Mouse (Mus musculus): ENCODE data around the gene A730061H03Rik. TPM values are rescaled to one million over a fixed set of nuclear protein-coding genes. Genes with fewer than 3 reads are reported as not detected.

The A730061H03Rik gene
- polyA plus RNA-seq, 1 experiment, result not detected

- peaks cover 32% of the 10 kb centered on the region for H3K4me1 ChIP-seq (ENCODE audit: control insufficient read depth)
- H3K36me3 ChIP-seq (ENCODE audit: control insufficient read depth), result peaks cover 76% of the 10 kb centered on the region
- H3K4me3 ChIP-seq (replicated peaks), result no peak overlapping the region
- TF ChIP-seq GATA1 (IDR thresholded peaks at IDR 0.05; ENCODE audit: low read length) (no peak), TAL1 (IDR thresholded peaks at IDR 0.05; ENCODE audit: low read length) (no peak)
- H3K9me3 ChIP-seq (ENCODE audit: control insufficient read depth, low read length), result no peaks in the 10 kb centered on the region
- no peaks in the 10 kb centered on the region for H3K27me3 ChIP-seq (ENCODE audit: control insufficient read depth)
Observed at GRCm38 (mm10) chr14:55596036-55596690, 36.0 kb upstream of the A730061H03Rik start.

GRCm38 (mm10) chr14:55592226-55592625, 32.0 kb upstream of the A730061H03Rik start:
- peaks cover 60% of the 10 kb centered on the region for H3K36me3 ChIP-seq (ENCODE audit: control insufficient read depth)
- peaks cover 57% of the 10 kb centered on the region for H3K4me1 ChIP-seq (ENCODE audit: control insufficient read depth)
- peak overlapping the region; percentile 97 for H3K4me3 ChIP-seq (replicated peaks)
- no peaks in the 10 kb centered on the region for H3K27me3 ChIP-seq (ENCODE audit: control insufficient read depth)
- TF ChIP-seq TAL1 (IDR thresholded peaks at IDR 0.05; ENCODE audit: low read length), result no peak
- no peak for TF ChIP-seq GATA1 (IDR thresholded peaks at IDR 0.05; ENCODE audit: low read length)
- H3K9me3 ChIP-seq (ENCODE audit: control insufficient read depth, low read length), result no peaks in the 10 kb centered on the region

- no peaks in the 10 kb centered on the region for H3K27me3 ChIP-seq (ENCODE audit: control insufficient read depth)
- no peaks in the 10 kb centered on the region for H3K9me3 ChIP-seq (ENCODE audit: control insufficient read depth, low read length)
- H3K36me3 ChIP-seq (ENCODE audit: control insufficient read depth), result peaks cover 55% of the 10 kb centered on the region
- H3K4me1 ChIP-seq (ENCODE audit: control insufficient read depth), result peaks cover 66% of the 10 kb centered on the region
- TF ChIP-seq GATA1 (IDR thresholded peaks at IDR 0.05; ENCODE audit: low read length), result no peak
- TF ChIP-seq TAL1 (IDR thresholded peaks at IDR 0.05; ENCODE audit: low read length), result no peak
- peak within 1 kb of the TSS; percentile 97 for H3K4me3 ChIP-seq (replicated peaks)
Observed at GRCm38 (mm10) chr14:55591331-55591891, 31.2 kb upstream of the A730061H03Rik start, which contains the start of gene Rnf31. Gene Rnf31, plus strand, starts transcription at chr14:55591708.

GRCm38 (mm10) chr14:55590748-55591330, 30.6 kb upstream of the A730061H03Rik start, which contains the start of gene Psme2:
Gene Psme2, minus strand, starts transcription at chr14:55591113.
- Histone ChIP-seq H3K4me1 (ENCODE audit: control insufficient read depth) (peaks cover 71% of the 10 kb centered on the region), H3K4me3 (replicated peaks) (peak within 1 kb of the TSS; percentile 97), H3K36me3 (ENCODE audit: control insufficient read depth) (peaks cover 49% of the 10 kb centered on the region), H3K9me3 (ENCODE audit: control insufficient read depth, low read length) (no peaks in the 10 kb centered on the region), H3K27me3 (ENCODE audit: control insufficient read depth) (no peaks in the 10 kb centered on the region)
- TF ChIP-seq TAL1 (IDR thresholded peaks at IDR 0.05; ENCODE audit: low read length), result no peak
- no peak for TF ChIP-seq GATA1 (IDR thresholded peaks at IDR 0.05; ENCODE audit: low read length)

- H3K4me3 ChIP-seq (replicated peaks), result peak overlapping the region; percentile 97
- H3K9me3 ChIP-seq (ENCODE audit: control insufficient read depth, low read length), result no peaks in the 10 kb centered on the region
- peaks cover 40% of the 10 kb centered on the region for H3K36me3 ChIP-seq (ENCODE audit: control insufficient read depth)
- H3K4me1 ChIP-seq (ENCODE audit: control insufficient read depth), result peaks cover 79% of the 10 kb centered on the region
- TF ChIP-seq GATA1 (IDR thresholded peaks at IDR 0.05; ENCODE audit: low read length) (no peak), TAL1 (IDR thresholded peaks at IDR 0.05; ENCODE audit: low read length) (no peak)
- H3K27me3 ChIP-seq (ENCODE audit: control insufficient read depth), result no peaks in the 10 kb centered on the region
Observed at GRCm38 (mm10) chr14:55589771-55590448, 29.7 kb upstream of the A730061H03Rik start.

GRCm38 (mm10) chr14:55589271-55589670, 29.1 kb upstream of the A730061H03Rik start:
- peaks cover 82% of the 10 kb centered on the region for H3K4me1 ChIP-seq (ENCODE audit: control insufficient read depth)
- no peak overlapping the region for H3K4me3 ChIP-seq (replicated peaks)
- H3K9me3 ChIP-seq (ENCODE audit: control insufficient read depth, low read length), result no peaks in the 10 kb centered on the region
- no peak for TF ChIP-seq GATA1 (IDR thresholded peaks at IDR 0.05; ENCODE audit: low read length)
- TF ChIP-seq TAL1 (IDR thresholded peaks at IDR 0.05; ENCODE audit: low read length), result no peak
- H3K27me3 ChIP-seq (ENCODE audit: control insufficient read depth), result no peaks in the 10 kb centered on the region
- H3K36me3 ChIP-seq (ENCODE audit: control insufficient read depth), result peaks cover 34% of the 10 kb centered on the region

GRCm38 (mm10) chr14:55586149-55586548, 25.9 kb upstream of the A730061H03Rik start:
- peaks cover 76% of the 10 kb centered on the region for H3K4me1 ChIP-seq (ENCODE audit: control insufficient read depth)
- H3K27me3 ChIP-seq (ENCODE audit: control insufficient read depth), result no peaks in the 10 kb centered on the region
- peaks cover 36% of the 10 kb centered on the region for H3K36me3 ChIP-seq (ENCODE audit: control insufficient read depth)
- H3K4me3 ChIP-seq (replicated peaks), result peak overlapping the region; percentile 75
- no peaks in the 10 kb centered on the region for H3K9me3 ChIP-seq (ENCODE audit: control insufficient read depth, low read length)
- no peak for TF ChIP-seq TAL1 (IDR thresholded peaks at IDR 0.05; ENCODE audit: low read length)
- TF ChIP-seq GATA1 (IDR thresholded peaks at IDR 0.05; ENCODE audit: low read length), result peak; percentile 52

GRCm38 (mm10) chr14:55585566-55585960, 25.4 kb upstream of the A730061H03Rik start:
- Histone ChIP-seq H3K4me3 (replicated peaks) (peak overlapping the region; percentile 75), H3K9me3 (ENCODE audit: control insufficient read depth, low read length) (no peaks in the 10 kb centered on the region), H3K36me3 (ENCODE audit: control insufficient read depth) (peaks cover 42% of the 10 kb centered on the region), H3K4me1 (ENCODE audit: control insufficient read depth) (peaks cover 79% of the 10 kb centered on the region), H3K27me3 (ENCODE audit: control insufficient read depth) (no peaks in the 10 kb centered on the region)
- TF ChIP-seq TAL1 (IDR thresholded peaks at IDR 0.05; ENCODE audit: low read length), result no peak
- TF ChIP-seq GATA1 (IDR thresholded peaks at IDR 0.05; ENCODE audit: low read length), result peak; percentile 50

All from erythroblast, embryonic 14.5 days (primary cell).